9 mouse cellular contexts compared by ENCODE assay signal in genomic region chr1:139162814-139163213, GRCm38 (mm10).
DNase-seq lines count a peak whose midpoint lies in the region; ATAC-seq lines count a peak whose summit lies in the region.
"Had no signal": no experiment of that assay in that cellular context is flagged by ENCODE, and none has a peak within 500 bp of the region (broad histone marks: within the 10 kb centered on the region; RNA-seq: fewer than 3 reads in every experiment).

No protein-coding gene starts in this region.

- H3K36me3 ChIP-seq in embryonic facial prominence, embryonic 14.5 days (ENCODE audit: control insufficient read depth, insufficient read depth, low read length): no peaks in the 10 kb centered on the region
- H3K36me3 ChIP-seq in midbrain, embryonic 15.5 days (replicated peaks): no peaks in the 10 kb centered on the region
- H3K36me3 ChIP-seq: heart, embryonic 15.5 days had no signal

- H3K9me3 ChIP-seq in embryonic facial prominence, embryonic 14.5 days (ENCODE audit: control insufficient read depth, low read length): no peaks in the 10 kb centered on the region
- no peaks in the 10 kb centered on the region for H3K9me3 ChIP-seq in midbrain, embryonic 15.5 days
- H3K9me3 ChIP-seq: heart, embryonic 15.5 days had no signal

- H3K9ac ChIP-seq in embryonic facial prominence, embryonic 14.5 days (ENCODE audit: low read depth, low read length): no peak overlapping the region
- no peak overlapping the region for H3K9ac ChIP-seq in midbrain, embryonic 15.5 days
- H3K9ac ChIP-seq: heart, embryonic 15.5 days had no signal

- H3K27ac ChIP-seq in embryonic facial prominence, embryonic 14.5 days (replicated peaks; ENCODE audit: low read depth, low read length): no peak overlapping the region
- H3K27ac ChIP-seq in midbrain, embryonic 15.5 days: no peak overlapping the region
- H3K27ac ChIP-seq: heart, embryonic 15.5 days had no signal

- H3K27me3 ChIP-seq in embryonic facial prominence, embryonic 14.5 days (replicated peaks; ENCODE audit: control insufficient read depth, insufficient read depth, low read length): no peaks in the 10 kb centered on the region
- no peaks in the 10 kb centered on the region for H3K27me3 ChIP-seq in midbrain, embryonic 15.5 days (replicated peaks)
- H3K27me3 ChIP-seq: heart, embryonic 15.5 days had no signal

- WGBS in embryonic facial prominence, embryonic 14.5 days: 33% methylated on average over 5 of the region's 5 CpGs
- WGBS in midbrain, embryonic 15.5 days: 35% methylated on average over 5 of the region's 5 CpGs

- 0 out of 2 replicates have a peak, but pooled peaks have one; percentile 33 for ATAC-seq in embryonic facial prominence, embryonic 14.5 days (ENCODE audit: low read depth)
- ATAC-seq in midbrain, embryonic 15.5 days (replicated peaks): 0 out of 2 replicates have a peak, but pooled peaks have one; percentile 48

- H3K4me1 ChIP-seq in embryonic facial prominence, embryonic 14.5 days (ENCODE audit: control insufficient read depth, insufficient read depth, low read length): no peaks in the 10 kb centered on the region
- no peaks in the 10 kb centered on the region for H3K4me1 ChIP-seq in midbrain, embryonic 15.5 days
- H3K4me1 ChIP-seq: heart, embryonic 15.5 days had no signal

- DNase-seq in cerebellum, adult 18-20 months: peak; percentile 23 to 31
- DNase-seq in cerebellum, adult 11-12 months: no peak
- peak; percentile 38 to 43 for DNase-seq in right cerebral cortex, adult 2 months (ENCODE audit: low spot score in 2 of 2)
- no peak for DNase-seq in right cerebral cortex, postnatal 14 days
- DNase-seq in embryonic facial prominence, embryonic 14.5 days (ENCODE audit: low spot score): peak; percentile 22
- DNase-seq in kidney, postnatal 4 days: peak; percentile 16 to 33
- DNase-seq in right cerebral cortex, postnatal 36 days (ENCODE audit: low spot score in 2 of 2): no peak

- no peak overlapping the region for H3K4me3 ChIP-seq in embryonic facial prominence, embryonic 14.5 days (ENCODE audit: low read depth, low read length)
- H3K4me3 ChIP-seq in midbrain, embryonic 15.5 days: no peak overlapping the region
- H3K4me3 ChIP-seq: heart, embryonic 15.5 days had no signal

- no peak overlapping the region for H3K4me2 ChIP-seq in embryonic facial prominence, embryonic 14.5 days (ENCODE audit: low read depth, low read length)
- no peak overlapping the region for H3K4me2 ChIP-seq in midbrain, embryonic 15.5 days
- H3K4me2 ChIP-seq: heart, embryonic 15.5 days had no signal

Comparison
In these comparisons a context has a peak if more than half of its experiments do, and no peak if none do; other contexts are left out.
1. DNase-seq: peak in cerebellum, adult 18-20 months (2 of 2), right cerebral cortex, adult 2 months (2 of 2), embryonic facial prominence, embryonic 14.5 days (single experiment) and kidney, postnatal 4 days (2 of 2); none in cerebellum, adult 11-12 months (single experiment), right cerebral cortex, postnatal 14 days (single experiment) and right cerebral cortex, postnatal 36 days (0 of 2).